Mouse (Mus musculus): ENCODE data around the gene Pcdh9.

GRCm38 (mm10) chr14:93102755-93103154, 787.7 kb downstream of the Pcdh9 start:
- TF ChIP-seq POLR2A (IDR thresholded peaks at IDR 0.05; ENCODE audit: borderline replicate concordance, extremely low read depth, insufficient read depth, insufficient read length, poor library complexity, severe bottlenecking) = no peak
- TF ChIP-seq CTCF (IDR thresholded peaks at IDR 0.05; ENCODE audit: borderline replicate concordance, extremely low read depth, insufficient read depth, insufficient read length) = no peak

All from brain, embryonic 14.5 days (tissue).